Mouse (Mus musculus): ENCODE data around the gene Ranbp17. TPM values are rescaled to one million over a fixed set of nuclear protein-coding genes. Genes with fewer than 3 reads are reported as not detected.

Gene Ranbp17
- polyA plus RNA-seq, 1 experiment = 1.3 TPM

- DNase-seq (ENCODE audit: low read depth) = no peak
Measured at GRCm38 (mm10) chr11:33234134-33234533, 279.4 kb downstream of the Ranbp17 start.

GRCm38 (mm10) chr11:33232056-33232455 is 281.5 kb downstream of the Ranbp17 start:
- no peak for DNase-seq (ENCODE audit: low read depth)

GRCm38 (mm10) chr11:33228186-33228585 is 285.4 kb downstream of the Ranbp17 start:
- no peak for DNase-seq (ENCODE audit: low read depth)

GRCm38 (mm10) chr11:33226516-33226915 is 287.0 kb downstream of the Ranbp17 start:
- no peak for DNase-seq (ENCODE audit: low read depth)

- DNase-seq (ENCODE audit: low read depth) = no peak
Measured at GRCm38 (mm10) chr11:33221566-33222365, 291.8 kb downstream of the Ranbp17 start.

- DNase-seq (ENCODE audit: low read depth) = no peak
Measured at GRCm38 (mm10) chr11:33220763-33221162, 292.8 kb downstream of the Ranbp17 start.

GRCm38 (mm10) chr11:33217384-33218079 is 296.0 kb downstream of the Ranbp17 start:
- DNase-seq (ENCODE audit: low read depth) = no peak

- no peak for DNase-seq (ENCODE audit: low read depth)
Measured at GRCm38 (mm10) chr11:33207411-33207810, 306.1 kb downstream of the Ranbp17 start.

- no peak for DNase-seq (ENCODE audit: low read depth)
Measured at GRCm38 (mm10) chr11:33204966-33205365, 308.6 kb downstream of the Ranbp17 start.

- no peak for DNase-seq (ENCODE audit: low read depth)
Measured at GRCm38 (mm10) chr11:33204329-33204705, 309.2 kb downstream of the Ranbp17 start.

GRCm38 (mm10) chr11:33203383-33204328 is 309.9 kb downstream of the Ranbp17 start, which contains the start of gene Tlx3:
Gene Tlx3 (minus strand): TSS chr11:33203589.
- no peak for DNase-seq (ENCODE audit: low read depth)

GRCm38 (mm10) chr11:33202972-33203371 is 310.6 kb downstream of the Ranbp17 start:
- no peak for DNase-seq (ENCODE audit: low read depth)

GRCm38 (mm10) chr11:33202296-33202695 is 311.2 kb downstream of the Ranbp17 start:
- DNase-seq (ENCODE audit: low read depth) = no peak

GRCm38 (mm10) chr11:33201626-33202010 is 311.9 kb downstream of the Ranbp17 start:
- DNase-seq (ENCODE audit: low read depth) = no peak

GRCm38 (mm10) chr11:33200764-33201625 is 312.6 kb downstream of the Ranbp17 start:
- no peak for DNase-seq (ENCODE audit: low read depth)

- no peak for DNase-seq (ENCODE audit: low read depth)
Measured at GRCm38 (mm10) chr11:33199906-33200763, 313.4 kb downstream of the Ranbp17 start.

- DNase-seq (ENCODE audit: low read depth) = no peak
Measured at GRCm38 (mm10) chr11:33199117-33199514, 314.4 kb downstream of the Ranbp17 start.

GRCm38 (mm10) chr11:33198351-33199116 is 315.0 kb downstream of the Ranbp17 start:
- no peak for DNase-seq (ENCODE audit: low read depth)

GRCm38 (mm10) chr11:33197673-33198072 is 315.9 kb downstream of the Ranbp17 start:
- DNase-seq (ENCODE audit: low read depth) = no peak
